Mouse (Mus musculus) small intestine, adult 2 months (tissue): ENCODE results near the gene Kndc1. TPM values are rescaled to one million over a fixed set of nuclear protein-coding genes. Genes with fewer than 3 reads are reported as not detected.

Source experiments
- H3K27ac ChIP-seq: fragments of 200-500 bp; 2 replicates; pipeline ENCODE4 v1.5.1; 2012; ENCODE audit warnings: low read depth, low read length, control low read depth, inconsistent platforms; ENCODE audit not compliant: insufficient read depth
- H3K27me3 ChIP-seq: fragments of 200-500 bp; 2 replicates; pipeline ENCODE4 v1.6.1; 2012; ENCODE audit warnings: mild to moderate bottlenecking, moderate library complexity, low read length, inconsistent platforms; ENCODE audit not compliant: control insufficient read depth, insufficient read depth
- H3K36me3 ChIP-seq: fragments of 200-500 bp; 2 replicates; pipeline ENCODE4 v1.6.1; 2012; ENCODE audit warnings: mild to moderate bottlenecking, low read length, control low read depth, inconsistent platforms; ENCODE audit not compliant: control insufficient read depth, insufficient read depth
- H3K4me1 ChIP-seq: fragments of 200-500 bp; 2 replicates; pipeline ENCODE4 v1.6.1; 2012; ENCODE audit warnings: low read length, inconsistent platforms, mixed read lengths; ENCODE audit not compliant: control insufficient read depth, insufficient read depth, insufficient read length
- H3K4me3 ChIP-seq: fragments of 200-500 bp; 2 replicates; pipeline ENCODE4 v1.5.1; 2012; ENCODE audit warnings: low read depth, mild to moderate bottlenecking, control low read depth, inconsistent platforms, low read length, moderate library complexity
- CTCF ChIP-seq: fragments of 200-500 bp; IDR thresholded peaks from 2 replicates; pipeline ENCODE4 v1.5.1; 2012; ENCODE audit warnings: low read depth, mild to moderate bottlenecking, control low read depth, inconsistent platforms, low read length, moderate library complexity, mixed read lengths; ENCODE audit not compliant: insufficient replicate concordance, insufficient read length; ENCODE audit errors: extremely low read depth
- POLR2A ChIP-seq: fragments of 200-500 bp; IDR thresholded peaks from 2 replicates; pipeline ENCODE4 v1.6.1; 2012; ENCODE audit warnings: low read depth, mild to moderate bottlenecking, control low read depth, inconsistent platforms, low read length, moderate library complexity
- whole genome bisulfite sequencing: fragments of 180-500 bp; shearing (Covaris S2); methylation state at CpG from one replicate; pipeline ENCODE4 v1.1.7; 2018; 5-methylcytosine and 5-hydroxymethylcytosine counted together
- polyA plus RNA-seq: library from polyadenylated mRNA; depleted of rRNA; stranded (reverse); fragments of >200 nt; gene quantifications from 2 replicates; pipeline ENCODE4 v1.2.3, GENCODE M21; 2012

Gene Kndc1
- polyA plus RNA-seq, 1 experiment: 0.16 TPM

GRCm38 (mm10) chr7:139905261-139905660 is 10.8 kb downstream of the Kndc1 start:
- H3K4me1 ChIP-seq: no peaks in the 10 kb centered on the region
- H3K27ac ChIP-seq: no peak overlapping the region
- 27% methylated on average over 6 of the region's 6 CpGs for WGBS
- no peaks in the 10 kb centered on the region for H3K36me3 ChIP-seq
- no peak for TF ChIP-seq CTCF
- TF ChIP-seq POLR2A: no peak
- H3K27me3 ChIP-seq: no peaks in the 10 kb centered on the region
- no peak overlapping the region for H3K4me3 ChIP-seq

- Histone ChIP-seq H3K27me3 (no peaks in the 10 kb centered on the region), H3K4me3 (no peak overlapping the region)
- 3% methylated on average over 6 of the region's 6 CpGs for WGBS
Observed at GRCm38 (mm10) chr7:139905661-139906060, 11.2 kb downstream of the Kndc1 start.

GRCm38 (mm10) chr7:139908176-139908575 is 13.7 kb downstream of the Kndc1 start:
- TF ChIP-seq CTCF (no peak), POLR2A (no peak)
- Histone ChIP-seq H3K27me3 (no peaks in the 10 kb centered on the region), H3K4me3 (no peak overlapping the region), H3K4me1 (no peaks in the 10 kb centered on the region), H3K36me3 (no peaks in the 10 kb centered on the region), H3K27ac (no peak overlapping the region)
- WGBS: 79% methylated on average over 5 of the region's 5 CpGs

More at GRCm38 (mm10) chr7:139905661-139906060, 11.2 kb downstream of the Kndc1 start:
- Histone ChIP-seq H3K4me1 (no peaks in the 10 kb centered on the region), H3K36me3 (no peaks in the 10 kb centered on the region), H3K27ac (no peak overlapping the region)
- TF ChIP-seq POLR2A (no peak), CTCF (peak; percentile 29; the same call in 1 of the 2 replicates)

DNA sequence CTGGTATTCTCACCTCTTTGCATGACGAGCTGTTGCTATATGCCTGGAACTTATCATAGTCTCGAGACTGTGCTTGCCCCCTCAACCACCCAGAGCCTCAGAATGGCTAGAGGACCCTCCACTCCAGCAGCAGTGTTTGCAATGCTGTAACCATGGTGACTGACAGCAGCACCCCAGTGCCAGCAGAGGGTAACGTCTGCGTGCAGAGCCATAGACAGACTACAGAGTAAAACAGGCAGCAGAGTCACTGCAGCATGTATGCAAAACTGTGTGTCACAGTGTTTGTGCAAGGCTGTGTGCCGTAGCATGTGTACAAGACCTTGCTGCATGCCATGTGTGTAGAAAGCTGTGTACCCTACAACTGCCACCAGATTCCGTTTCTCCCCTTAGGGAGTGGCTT is 15.0 kb downstream of the Kndc1 start:
- WGBS: 47% methylated on average over 6 of the region's 6 CpGs
- H3K27ac ChIP-seq: no peak overlapping the region
- H3K36me3 ChIP-seq: no peaks in the 10 kb centered on the region
- H3K4me3 ChIP-seq: no peak overlapping the region
- TF ChIP-seq POLR2A: no peak
- 0 out of 2 replicates have a peak, but pooled peaks cover under 1% of the 10 kb centered on the region for H3K4me1 ChIP-seq
- peaks cover 9% of the 10 kb centered on the region for H3K27me3 ChIP-seq

GRCm38 (mm10) chr7:139910204-139910835 is 15.8 kb downstream of the Kndc1 start:
- Histone ChIP-seq H3K27me3 (peaks cover 10% of the 10 kb centered on the region), H3K4me1 (0 out of 2 replicates have a peak, but pooled peaks cover 3% of the 10 kb centered on the region), H3K4me3 (no peak overlapping the region), H3K36me3 (no peaks in the 10 kb centered on the region), H3K27ac (no peak overlapping the region)
- WGBS: 70% methylated on average over 11 of the region's 11 CpGs
- TF ChIP-seq POLR2A: no peak
- no peak for TF ChIP-seq CTCF

- TF ChIP-seq CTCF: no peak
- TF ChIP-seq POLR2A: no peak
- WGBS: 15% methylated on average over 29 of the region's 29 CpGs
- H3K27ac ChIP-seq: no peak overlapping the region
- peaks cover 10% of the 10 kb centered on the region for H3K27me3 ChIP-seq
- H3K4me3 ChIP-seq: peak overlapping the region; percentile 23
- H3K36me3 ChIP-seq: no peaks in the 10 kb centered on the region
- H3K4me1 ChIP-seq: 0 out of 2 replicates have a peak, but pooled peaks cover 3% of the 10 kb centered on the region
Observed at GRCm38 (mm10) chr7:139914141-139915047, 19.9 kb downstream of the Kndc1 start.

DNA sequence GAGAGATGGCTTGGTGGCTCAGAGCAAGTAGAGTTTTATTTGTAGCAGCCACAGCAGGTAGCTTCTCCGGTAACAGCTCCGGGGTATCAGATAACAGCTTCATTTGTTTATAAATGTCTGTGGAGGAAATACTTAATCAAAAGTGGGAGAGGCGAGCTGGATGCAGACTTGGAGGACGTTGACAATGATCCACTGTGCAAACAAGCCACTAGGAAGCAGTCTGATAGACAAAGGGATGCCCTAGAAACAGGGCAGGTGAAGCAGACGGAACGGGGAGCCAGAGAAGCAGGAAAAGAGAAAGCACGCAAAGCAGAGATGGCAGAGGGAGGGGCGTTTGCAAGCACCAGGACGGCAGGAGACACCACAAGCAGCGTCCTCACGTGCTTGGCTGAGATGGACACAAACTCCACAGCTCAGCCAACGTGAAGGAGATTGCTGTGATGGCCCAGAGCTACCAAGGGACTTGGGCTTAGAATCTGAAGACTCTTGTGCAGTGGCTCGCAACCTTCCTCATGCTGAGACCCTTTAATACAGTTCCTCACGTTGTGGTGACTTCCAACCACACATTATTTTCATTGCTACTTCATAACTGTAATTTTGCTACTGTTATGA is 21.3 kb downstream of the Kndc1 start:
- no peak overlapping the region for H3K4me3 ChIP-seq
- no peak for TF ChIP-seq CTCF
- no peak for TF ChIP-seq POLR2A
- WGBS: 4% methylated on average over 14 of the region's 14 CpGs
- H3K4me1 ChIP-seq: 0 out of 2 replicates have a peak, but pooled peaks cover 3% of the 10 kb centered on the region
- H3K27me3 ChIP-seq: peaks cover 10% of the 10 kb centered on the region
- no peaks in the 10 kb centered on the region for H3K36me3 ChIP-seq
- H3K27ac ChIP-seq: no peak overlapping the region
